Mouse (Mus musculus) heart, postnatal 0 days (tissue): ENCODE measurements around the gene Agbl1. TPM values are rescaled to one million over a fixed set of nuclear protein-coding genes. Genes with fewer than 3 reads are reported as not detected.
A peak's percentile ranks its signal among the peaks of the same experiment; 100 is the strongest.

ENCODE experiments used
- ATAC-seq: fragments of 200-750 bp; cut with Nextera tagmentation; 2 replicates; pipeline ENCODE4 v1.8.0; 2017; ENCODE audit warnings: low read depth, moderate number of reproducible peaks, moderate library complexity; ENCODE audit not compliant: insufficient read depth
- DNase-seq: peaks from one replicate; pipeline ENCODE4 v3.0.0-alpha.2; 2016; ENCODE audit warnings: low spot score
- H3K27ac ChIP-seq: fragments of 300-500 bp; sonication (generic); 2 replicates; pipeline ENCODE4 v1.5.1; 2014; ENCODE audit warnings: low read depth, mild to moderate bottlenecking
- H3K27me3 ChIP-seq: fragments of 300-500 bp; sonication (generic); 2 replicates; pipeline ENCODE4 v1.6.1; 2014; ENCODE audit warnings: low read length, mixed read lengths; ENCODE audit not compliant: control insufficient read depth, insufficient read depth
- H3K36me3 ChIP-seq: fragments of 300-500 bp; sonication (generic); replicated peaks from 2 replicates; pipeline ENCODE4 v1.6.1; 2014; ENCODE audit warnings: low read length, mixed read lengths; ENCODE audit not compliant: control insufficient read depth, insufficient read depth
- H3K4me1 ChIP-seq: fragments of 300-500 bp; sonication (generic); 2 replicates; pipeline ENCODE4 v1.6.1; 2014; ENCODE audit warnings: antibody characterized with exemption; ENCODE audit not compliant: control insufficient read depth, insufficient read depth
- H3K4me2 ChIP-seq: fragments of 300-500 bp; sonication (generic); 2 replicates; pipeline ENCODE4 v1.6.1; 2014; ENCODE audit warnings: low read depth, mild to moderate bottlenecking, low read length, moderate library complexity
- H3K4me3 ChIP-seq: fragments of 300-500 bp; sonication (generic); 2 replicates; pipeline ENCODE4 v1.5.1; 2014; ENCODE audit warnings: low read depth, low read length
- H3K9ac ChIP-seq: fragments of 300-500 bp; sonication (generic); replicated peaks from 2 replicates; pipeline ENCODE4 v1.6.1; 2014; ENCODE audit warnings: low read depth, low read length, mixed read lengths
- H3K9me3 ChIP-seq: fragments of 300-500 bp; sonication (generic); replicated peaks from 2 replicates; pipeline ENCODE4 v1.6.1; 2016; ENCODE audit warnings: low read length; ENCODE audit not compliant: control insufficient read depth
- CTCF ChIP-seq: IDR thresholded peaks from 2 replicates; pipeline ENCODE4 v1.5.1; 2016; ENCODE audit warnings: antibody characterized with exemption, control low read depth, low read depth
- EP300 ChIP-seq: IDR thresholded peaks from 2 replicates; pipeline ENCODE4 v1.6.1; 2016; ENCODE audit warnings: antibody characterized with exemption, low read depth
- WGBS: fragments of 180-500 bp; shearing (Covaris S2); extraction: QIAGEN DNeasy Blood & Tissue Kit; methylation state at CpG from one replicate; pipeline ENCODE4 v1.1.7; 2014; 5-methylcytosine and 5-hydroxymethylcytosine counted together
- polyA plus RNA-seq: library from polyadenylated mRNA; unstranded; fragments of >200 nt; fragmentation: Nextera tagmentation; extraction: Ambion mirVana; gene quantifications from 2 replicates; pipeline ENCODE4 v1.2.1, GENCODE M21; 2015
- total RNA-seq: library from RNA; depleted of rRNA; stranded (reverse); fragments of >200 nt; gene quantifications from 2 replicates; pipeline ENCODE4 v1.2.3, GENCODE M21; 2014; ENCODE audit warnings: low replicate concordance

The Agbl1 gene
- total and polyA plus RNA-seq, 2 experiments from 2014 or later, result not detected

- no peak overlapping the region for H3K27ac ChIP-seq
- ATAC-seq (no peak), DNase-seq (no peak)
- H3K9me3 ChIP-seq, result no peaks in the 10 kb centered on the region
- H3K9ac ChIP-seq, result no peak overlapping the region
- H3K4me3 ChIP-seq, result no peak overlapping the region
- 45% methylated on average over 5 of the region's 5 CpGs for WGBS
- TF ChIP-seq EP300, result no peak
- no peak overlapping the region for H3K4me2 ChIP-seq
- H3K4me1 ChIP-seq, result no peaks in the 10 kb centered on the region
- no peaks in the 10 kb centered on the region for H3K36me3 ChIP-seq
- H3K27me3 ChIP-seq, result no peaks in the 10 kb centered on the region
These were observed 547.7 kb downstream of the Agbl1 start for GRCm38 (mm10) chr7:76777237-76777855.

GRCm38 (mm10) chr7:76780446-76780845, 550.8 kb downstream of the Agbl1 start:
- no peak for ATAC-seq
- no peaks in the 10 kb centered on the region for H3K4me1 ChIP-seq
- no peaks in the 10 kb centered on the region for H3K36me3 ChIP-seq
- H3K9me3 ChIP-seq, result no peaks in the 10 kb centered on the region
- no peak overlapping the region for H3K9ac ChIP-seq
- TF ChIP-seq EP300 (no peak), CTCF (no peak)
- H3K27ac ChIP-seq, result no peak overlapping the region
- H3K27me3 ChIP-seq, result no peaks in the 10 kb centered on the region
- WGBS, result 43% methylated on average over 4 of the region's 4 CpGs
- H3K4me3 ChIP-seq, result no peak overlapping the region
- H3K4me2 ChIP-seq, result no peak overlapping the region
- no peak for DNase-seq

GRCm38 (mm10) chr7:76788561-76789306, 559.0 kb downstream of the Agbl1 start:
- no peak for DNase-seq
- H3K36me3 ChIP-seq, result no peaks in the 10 kb centered on the region

GRCm38 (mm10) chr7:76790041-76790440, 560.4 kb downstream of the Agbl1 start:
- no peak overlapping the region for H3K27ac ChIP-seq
- ATAC-seq (no peak), DNase-seq (no peak)
- WGBS, result 47% methylated on average over 2 of the region's 2 CpGs
- no peaks in the 10 kb centered on the region for H3K9me3 ChIP-seq
- no peak for TF ChIP-seq EP300
- no peak for TF ChIP-seq CTCF
- H3K9ac ChIP-seq, result no peak overlapping the region
- no peaks in the 10 kb centered on the region for H3K27me3 ChIP-seq
- no peaks in the 10 kb centered on the region for H3K4me1 ChIP-seq
- H3K4me2 ChIP-seq, result no peak overlapping the region
- H3K4me3 ChIP-seq, result no peak overlapping the region
- no peaks in the 10 kb centered on the region for H3K36me3 ChIP-seq

More at GRCm38 (mm10) chr7:76788561-76789306, 559.0 kb downstream of the Agbl1 start:
- Histone ChIP-seq H3K4me1 (no peaks in the 10 kb centered on the region), H3K27ac (no peak overlapping the region), H3K9ac (no peak overlapping the region), H3K4me2 (no peak overlapping the region), H3K4me3 (no peak overlapping the region), H3K9me3 (no peaks in the 10 kb centered on the region), H3K27me3 (no peaks in the 10 kb centered on the region)
- no peak for ATAC-seq
- 13% methylated on average over 1 of the region's 1 CpGs for WGBS
- no peak for TF ChIP-seq CTCF
- TF ChIP-seq EP300, result no peak

- H3K36me3 ChIP-seq, result no peaks in the 10 kb centered on the region
- no peak for TF ChIP-seq EP300
- no peak for TF ChIP-seq CTCF
- H3K27me3 ChIP-seq, result no peaks in the 10 kb centered on the region
- H3K9me3 ChIP-seq, result no peaks in the 10 kb centered on the region
- H3K27ac ChIP-seq, result no peak overlapping the region
- WGBS, result 58% methylated on average over 4 of the region's 4 CpGs
- no peak overlapping the region for H3K4me2 ChIP-seq
- no peak for DNase-seq
- no peaks in the 10 kb centered on the region for H3K4me1 ChIP-seq
- no peak overlapping the region for H3K4me3 ChIP-seq
- no peak overlapping the region for H3K9ac ChIP-seq
- ATAC-seq, result 0 out of 2 replicates have a peak, but pooled peaks have one; percentile 24
These were observed 561.6 kb downstream of the Agbl1 start for GRCm38 (mm10) chr7:76791247-76791646.

GRCm38 (mm10) chr7:76810003-76810402, 580.3 kb downstream of the Agbl1 start:
- H3K4me3 ChIP-seq, result no peak overlapping the region
- no peak for ATAC-seq
- WGBS, result 39% methylated on average over 3 of the region's 3 CpGs
- no peak for TF ChIP-seq CTCF
- H3K4me2 ChIP-seq, result no peak overlapping the region
- H3K4me1 ChIP-seq, result no peaks in the 10 kb centered on the region
- H3K9me3 ChIP-seq, result no peaks in the 10 kb centered on the region
- H3K9ac ChIP-seq, result no peak overlapping the region
- H3K27ac ChIP-seq, result no peak overlapping the region
- H3K27me3 ChIP-seq, result no peaks in the 10 kb centered on the region
- no peak for DNase-seq
- no peaks in the 10 kb centered on the region for H3K36me3 ChIP-seq
